Mouse (Mus musculus) myocyte (in vitro differentiated cells): ENCODE measurements at regions not wholly inside any gene's neighbourhood (a gene's known extent, or its start where the extent isn't known, plus 50 kb on each side); places are given as distances from the start of the nearest gene placed in this dataset.

Experiments used
- H3K27me3 ChIP-seq: one replicate; pipeline ENCODE4 v1.6.1; 2011; ENCODE audit not compliant: control insufficient read depth, insufficient read depth, insufficient read length
- H3K36me3 ChIP-seq: one replicate; pipeline ENCODE4 v1.6.1; 2011; ENCODE audit not compliant: control insufficient read depth, insufficient read depth
- H3K4me2 ChIP-seq: one replicate; pipeline ENCODE4 v1.6.1; 2011; ENCODE audit warnings: low read depth, control low read depth
- H3K4me3 ChIP-seq: one replicate; pipeline ENCODE4 v1.5.1; 2011; ENCODE audit warnings: mild to moderate bottlenecking, control low read depth, moderate library complexity
- H3K79me2 ChIP-seq: one replicate; pipeline ENCODE4 v1.6.1; 2011; ENCODE audit not compliant: control insufficient read depth, insufficient read depth
- H3ac ChIP-seq: one replicate; pipeline ENCODE4 v1.6.1; 2011; ENCODE audit not compliant: control insufficient read depth, insufficient read length
- CEBPB ChIP-seq: IDR thresholded peaks from 2 replicates; pipeline ENCODE4 v1.6.1; 2011; ENCODE audit warnings: mild to moderate bottlenecking, moderate library complexity; ENCODE audit not compliant: poor library complexity, insufficient read depth, severe bottlenecking
- E2F4 ChIP-seq: IDR thresholded peaks from one replicate; pipeline ENCODE4 v1.6.1; 2011; ENCODE audit warnings: mild to moderate bottlenecking, control low read depth, moderate library complexity; ENCODE audit not compliant: insufficient read depth
- MAX ChIP-seq: IDR thresholded peaks from one replicate; pipeline ENCODE4 v1.6.1; 2011; ENCODE audit warnings: low read depth, mild to moderate bottlenecking, control low read depth
- MYOD1 ChIP-seq, 3 experiments: IDR thresholded peaks; one replicate each; pipeline ENCODE4 v1.6.1; 2011; ENCODE audit warnings: control low read depth in 2 of 3, low read depth in 2 of 3, mild to moderate bottlenecking in 2 of 3, moderate library complexity in 1 of 3; ENCODE audit not compliant: insufficient read length in 2 of 3, control insufficient read depth in 1 of 3
- MYOG ChIP-seq, 3 experiments: IDR thresholded peaks; one replicate each; pipeline ENCODE4 v1.6.1; 2011; ENCODE audit warnings: control low read depth in 2 of 3, low read depth in 2 of 3, mild to moderate bottlenecking in 2 of 3; ENCODE audit not compliant: insufficient read length in 2 of 3, control insufficient read depth in 1 of 3, insufficient read depth in 1 of 3
- POLR2A ChIP-seq: IDR thresholded peaks from one replicate; pipeline ENCODE4 v1.6.1; 2011; ENCODE audit warnings: low read depth, mild to moderate bottlenecking, control low read depth, moderate library complexity; ENCODE audit not compliant: insufficient read length
- POLR2AphosphoS2 ChIP-seq: IDR thresholded peaks from one replicate; pipeline ENCODE4 v1.6.1; 2011; ENCODE audit warnings: low read depth, control low read depth; ENCODE audit not compliant: insufficient read length
- REST ChIP-seq: IDR thresholded peaks from one replicate; pipeline ENCODE4 v1.6.1; 2011; ENCODE audit warnings: mild to moderate bottlenecking, control low read depth, moderate library complexity; ENCODE audit not compliant: insufficient read depth, insufficient read length
- SRF ChIP-seq: IDR thresholded peaks from one replicate; pipeline ENCODE4 v1.6.1; 2011; ENCODE audit warnings: low read depth; ENCODE audit not compliant: control insufficient read depth, insufficient read length
- TCF12 ChIP-seq: IDR thresholded peaks from one replicate; pipeline ENCODE4 v1.6.1; 2011; ENCODE audit warnings: mild to moderate bottlenecking, control low read depth; ENCODE audit not compliant: poor library complexity, insufficient read depth, severe bottlenecking
- TCF3 ChIP-seq: IDR thresholded peaks from one replicate; pipeline ENCODE4 v1.6.1; 2011; ENCODE audit warnings: low read depth, control low read depth; ENCODE audit not compliant: insufficient read length
- USF1 ChIP-seq: IDR thresholded peaks from one replicate; pipeline ENCODE4 v1.6.1; 2011; ENCODE audit warnings: low read depth, mild to moderate bottlenecking, control low read depth, moderate library complexity

DNA sequence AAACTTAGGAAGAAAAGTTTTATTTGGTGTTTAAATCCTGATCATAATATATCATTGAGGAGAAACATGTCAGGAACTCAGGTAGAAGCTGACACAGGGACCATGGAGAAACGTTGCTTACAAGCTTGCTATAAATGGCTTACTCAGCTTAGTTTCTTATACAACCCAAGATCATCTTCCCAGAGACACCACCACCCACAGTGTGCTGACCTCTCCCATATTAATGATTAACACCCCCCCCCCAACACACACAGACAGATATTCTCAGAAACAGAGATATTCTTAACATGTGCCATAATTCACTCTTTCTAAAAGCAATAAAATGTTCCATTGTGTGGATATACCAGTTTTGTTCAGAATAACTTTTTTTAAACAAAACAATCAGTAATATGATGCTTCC is 230.7 kb upstream of the Gm37988 start:
- H3K4me2 ChIP-seq: no peak overlapping the region
- H3K79me2 ChIP-seq: no peaks in the 10 kb centered on the region
- no peak overlapping the region for H3ac ChIP-seq
- no peaks in the 10 kb centered on the region for H3K27me3 ChIP-seq
- no peak overlapping the region for H3K4me3 ChIP-seq
- TF ChIP-seq POLR2A: no peak
- TF ChIP-seq REST: no peak
- TF ChIP-seq POLR2AphosphoS2: no peak
- TF ChIP-seq MYOD1 (IDR thresholded peaks at IDR 0.05; ENCODE audit: control insufficient read depth in 1 of 3, insufficient read length in 2 of 3, low read depth in 2 of 3): no peak
- TF ChIP-seq MAX: no peak
- no peak for TF ChIP-seq CEBPB
- TF ChIP-seq TCF12: no peak
- TF ChIP-seq E2F4: no peak
- no peak for TF ChIP-seq SRF
- no peak for TF ChIP-seq MYOG (IDR thresholded peaks at IDR 0.05; ENCODE audit: control insufficient read depth in 1 of 3, insufficient read depth in 1 of 3, insufficient read length in 2 of 3, low read depth in 2 of 3)
- H3K36me3 ChIP-seq: no peaks in the 10 kb centered on the region

DNA sequence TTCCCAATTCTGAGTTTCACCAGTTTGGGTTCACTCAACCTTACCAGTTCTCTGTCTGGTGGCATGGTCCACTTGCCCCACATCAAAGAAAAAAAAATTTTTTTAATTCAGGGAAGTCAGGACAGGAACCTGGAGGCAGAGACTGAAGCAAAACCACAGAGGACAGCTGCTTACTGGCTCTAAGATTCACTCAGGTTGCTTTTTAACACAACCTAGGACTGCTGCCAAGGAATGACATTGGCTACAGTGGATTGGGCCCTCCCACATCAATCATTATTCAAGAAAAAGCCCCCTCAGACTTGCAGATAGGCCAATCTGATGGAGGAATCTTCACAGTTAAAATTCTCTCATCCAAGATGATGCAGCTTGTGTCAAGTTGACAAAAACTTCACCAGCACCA is 225.2 kb upstream of the Gm37988 start:
- Histone ChIP-seq H3K27me3 (no peaks in the 10 kb centered on the region), H3K36me3 (no peaks in the 10 kb centered on the region), H3K4me2 (no peak overlapping the region), H3K79me2 (no peaks in the 10 kb centered on the region), H3K4me3 (no peak overlapping the region), H3ac (no peak overlapping the region)
- no peak for TF ChIP-seq E2F4
- no peak for TF ChIP-seq MYOG (IDR thresholded peaks at IDR 0.05; ENCODE audit: control insufficient read depth in 1 of 3, insufficient read depth in 1 of 3, insufficient read length in 2 of 3, low read depth in 2 of 3)
- TF ChIP-seq CEBPB: no peak
- TF ChIP-seq POLR2A: no peak
- no peak for TF ChIP-seq MAX
- TF ChIP-seq SRF: no peak
- no peak for TF ChIP-seq POLR2AphosphoS2
- TF ChIP-seq TCF3: no peak
- TF ChIP-seq MYOD1 (IDR thresholded peaks at IDR 0.05; ENCODE audit: control insufficient read depth in 1 of 3, insufficient read length in 2 of 3, low read depth in 2 of 3): no peak
- TF ChIP-seq REST: no peak
- no peak for TF ChIP-seq TCF12
- no peak for TF ChIP-seq USF1

- TF ChIP-seq USF1 (no peak), SRF (no peak), TCF12 (no peak), CEBPB (no peak), TCF3 (no peak), MYOG (IDR thresholded peaks at IDR 0.05; ENCODE audit: control insufficient read depth in 1 of 3, insufficient read depth in 1 of 3, insufficient read length in 2 of 3, low read depth in 2 of 3) (no peak), MYOD1 (IDR thresholded peaks at IDR 0.05; ENCODE audit: control insufficient read depth in 1 of 3, insufficient read length in 2 of 3, low read depth in 2 of 3) (no peak), MAX (no peak)
- Histone ChIP-seq H3K27me3 (no peaks in the 10 kb centered on the region), H3K36me3 (no peaks in the 10 kb centered on the region), H3K79me2 (no peaks in the 10 kb centered on the region), H3K4me2 (no peak overlapping the region), H3K4me3 (no peak overlapping the region), H3ac (no peak overlapping the region)
Observed at GRCm38 (mm10) chr1:4597856-4598255, 209.8 kb upstream of the Gm37988 start.

- H3K36me3 ChIP-seq: no peaks in the 10 kb centered on the region
- no peak overlapping the region for H3K4me2 ChIP-seq
- no peaks in the 10 kb centered on the region for H3K27me3 ChIP-seq
- no peaks in the 10 kb centered on the region for H3K79me2 ChIP-seq
- H3ac ChIP-seq: no peak overlapping the region
- no peak overlapping the region for H3K4me3 ChIP-seq
- TF ChIP-seq POLR2AphosphoS2: no peak
- TF ChIP-seq TCF12: no peak
- no peak for TF ChIP-seq USF1
- TF ChIP-seq REST: no peak
Observed at GRCm38 (mm10) chr1:4598425-4598824, 209.3 kb upstream of the Gm37988 start.

- Histone ChIP-seq H3K36me3 (no peaks in the 10 kb centered on the region), H3K79me2 (no peaks in the 10 kb centered on the region), H3K27me3 (no peaks in the 10 kb centered on the region), H3ac (no peak overlapping the region), H3K4me2 (no peak overlapping the region), H3K4me3 (no peak overlapping the region)
- TF ChIP-seq CEBPB (no peak), E2F4 (no peak), TCF12 (no peak), POLR2A (no peak), USF1 (no peak), SRF (no peak), MYOD1 (IDR thresholded peaks at IDR 0.05; ENCODE audit: control insufficient read depth in 1 of 3, insufficient read length in 2 of 3, low read depth in 2 of 3) (no peak), MAX (no peak), TCF3 (no peak), MYOG (IDR thresholded peaks at IDR 0.05; ENCODE audit: control insufficient read depth in 1 of 3, insufficient read depth in 1 of 3, insufficient read length in 2 of 3, low read depth in 2 of 3) (no peak), REST (no peak), POLR2AphosphoS2 (no peak)
Observed at GRCm38 (mm10) chr1:4602386-4602785, 205.3 kb upstream of the Gm37988 start.
